Mouse (Mus musculus) liver, postnatal 0 days (tissue): ENCODE measurements around the gene Cenpq. TPM values are rescaled to one million over a fixed set of nuclear protein-coding genes. Genes with fewer than 3 reads are reported as not detected.

Source experiments
- ATAC-seq: fragments of 200-750 bp; cut with Nextera tagmentation; 2 replicates; pipeline ENCODE4 v1.8.0; 2017; ENCODE audit warnings: mild to moderate bottlenecking, moderate library complexity
- DNase-seq: peaks from one replicate; pipeline ENCODE4 v3.0.0-alpha.2; 2016
- H3K27ac ChIP-seq: fragments of 300-500 bp; sonication (generic); 2 replicates; pipeline ENCODE4 v1.5.1; 2014; ENCODE audit warnings: antibody characterized with exemption, moderate library complexity, mild to moderate bottlenecking, low read depth
- H3K27me3 ChIP-seq: fragments of 300-500 bp; sonication (generic); 2 replicates; pipeline ENCODE4 v1.6.1; 2014; ENCODE audit warnings: low read length, control low read depth, mixed read lengths; ENCODE audit not compliant: insufficient read depth
- H3K36me3 ChIP-seq: fragments of 300-500 bp; sonication (generic); replicated peaks from 2 replicates; pipeline ENCODE4 v1.6.1; 2014; ENCODE audit warnings: mild to moderate bottlenecking, control low read depth, low read length, moderate library complexity, mixed read lengths; ENCODE audit not compliant: insufficient read depth
- H3K4me1 ChIP-seq: fragments of 300-500 bp; sonication (generic); 2 replicates; pipeline ENCODE4 v1.6.1; 2014; ENCODE audit warnings: antibody characterized with exemption, mild to moderate bottlenecking, control low read depth; ENCODE audit not compliant: insufficient read depth
- H3K4me2 ChIP-seq: fragments of 300-500 bp; sonication (generic); 2 replicates; pipeline ENCODE4 v1.6.1; 2014; ENCODE audit warnings: low read depth, mild to moderate bottlenecking, low read length, moderate library complexity, mixed read lengths
- H3K4me3 ChIP-seq: fragments of 300-500 bp; sonication (generic); 2 replicates; pipeline ENCODE4 v1.5.1; 2014; ENCODE audit warnings: low read depth, low read length
- H3K9ac ChIP-seq: fragments of 300-500 bp; sonication (generic); replicated peaks from 2 replicates; pipeline ENCODE4 v1.6.1; 2014; ENCODE audit warnings: mild to moderate bottlenecking, moderate library complexity
- H3K9me3 ChIP-seq: fragments of 300-500 bp; sonication (generic); 2 replicates; pipeline ENCODE4 v1.6.1; 2016; ENCODE audit warnings: mild to moderate bottlenecking, control low read depth, low read length, mixed read lengths
- CTCF ChIP-seq: sonication (generic); IDR thresholded peaks from 2 replicates; pipeline ENCODE4 v1.5.1; 2016; ENCODE audit warnings: antibody characterized with exemption, low read depth
- EP300 ChIP-seq: IDR thresholded peaks from 2 replicates; pipeline ENCODE4 v1.6.1; 2016; ENCODE audit warnings: antibody characterized with exemption, low read depth, mild to moderate bottlenecking
- WGBS: fragments of 180-500 bp; shearing (Covaris S2); extraction: QIAGEN DNeasy Blood & Tissue Kit; methylation state at CpG from one replicate; pipeline ENCODE4 v1.1.7; 2014; ENCODE audit not compliant: insufficient replicate concordance; 5-methylcytosine and 5-hydroxymethylcytosine counted together
- polyA plus RNA-seq: library from polyadenylated mRNA; unstranded; fragments of >200 nt; fragmentation: Nextera tagmentation; extraction: Ambion mirVana; gene quantifications from 2 replicates; pipeline ENCODE4 v1.2.1, GENCODE M21; 2015

Cenpq gene
- polyA plus RNA-seq, 1 experiment from 2014 or later = 12.4 TPM

- no peak for TF ChIP-seq EP300
- TF ChIP-seq CTCF = no peak
- Histone ChIP-seq H3K4me1 (peaks cover 5% of the 10 kb centered on the region), H3K27ac (no peak overlapping the region), H3K9me3 (no peaks in the 10 kb centered on the region), H3K9ac (no peak overlapping the region), H3K27me3 (no peaks in the 10 kb centered on the region), H3K4me2 (no peak overlapping the region), H3K36me3 (no peaks in the 10 kb centered on the region), H3K4me3 (no peak overlapping the region)
- ATAC-seq = no peak
- DNase-seq = no peak
- 73% methylated on average over 3 of the region's 3 CpGs for WGBS
Observed at GRCm38 (mm10) chr17:40874701-40875100, 60.1 kb downstream of the Cenpq start.

GRCm38 (mm10) chr17:40873582-40874011 is 61.2 kb downstream of the Cenpq start:
- Histone ChIP-seq H3K27ac (no peak overlapping the region), H3K4me1 (peaks cover 2% of the 10 kb centered on the region; the same call in 1 of the 2 replicates), H3K4me3 (no peak overlapping the region), H3K4me2 (no peak overlapping the region), H3K9me3 (no peaks in the 10 kb centered on the region), H3K9ac (no peak overlapping the region), H3K27me3 (no peaks in the 10 kb centered on the region), H3K36me3 (no peaks in the 10 kb centered on the region)
- 13% methylated on average over 2 of the region's 2 CpGs for WGBS
- no peak for TF ChIP-seq EP300
- TF ChIP-seq CTCF = no peak
- DNase-seq (no peak), ATAC-seq (no peak)

Other genes with a start within 250 kb of the Cenpq start
- not detected in 2 replicates for gene Esp1, start 207.9 kb downstream of the Cenpq start, polyA plus RNA-seq
- gene Crisp2, start 128.0 kb downstream of the Cenpq start, polyA plus RNA-seq = 0.13 and 0.15 TPM in 2 replicates
- gene Rhag, start 123.9 kb downstream of the Cenpq start, polyA plus RNA-seq = 61.6 and 71.2 TPM in 2 replicates
- gene 9130008F23Rik, start 54.5 kb downstream of the Cenpq start, polyA plus RNA-seq = 0.09 and 0.22 TPM in 2 replicates
- not detected in 2 replicates for gene Glyatl3, start 20.7 kb downstream of the Cenpq start, polyA plus RNA-seq
- 49.7 and 52.0 TPM in 2 replicates for gene Mut, start 362 bp downstream of the Cenpq start, polyA plus RNA-seq